Mouse (Mus musculus): ENCODE measurements around the gene Gm11541. TPM values are rescaled to one million over a fixed set of nuclear protein-coding genes. Genes with fewer than 3 reads are reported as not detected.

Gm11541 gene
- polyA plus RNA-seq, 1 experiment from 2014 or later = 0.15 TPM

DNA sequence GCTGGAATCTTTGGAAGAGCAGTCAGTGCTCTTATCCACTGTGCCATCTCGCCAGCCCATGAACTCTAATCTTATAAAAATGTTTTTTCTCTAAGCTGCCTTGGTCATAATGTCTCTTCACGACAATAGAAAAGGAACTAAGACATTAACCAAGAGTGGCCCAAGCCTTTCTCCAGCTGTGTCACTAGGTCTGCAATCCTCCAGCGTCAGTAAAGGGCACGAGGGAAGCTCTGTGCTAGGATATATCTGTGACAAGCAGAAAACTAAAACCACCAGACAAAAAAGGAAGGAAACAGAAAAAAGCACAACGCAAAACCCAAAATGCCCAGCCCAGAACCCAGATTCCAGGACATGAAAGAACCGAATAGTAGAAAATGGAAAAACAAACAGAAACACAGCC, 17.1 kb downstream of the Gm11541 start:
- ATAC-seq (ENCODE audit: low FRiP score, low TSS enrichment) = no peak
- no peak overlapping the region for H3K4me2 ChIP-seq (replicated peaks; ENCODE audit: low read depth)

DNA sequence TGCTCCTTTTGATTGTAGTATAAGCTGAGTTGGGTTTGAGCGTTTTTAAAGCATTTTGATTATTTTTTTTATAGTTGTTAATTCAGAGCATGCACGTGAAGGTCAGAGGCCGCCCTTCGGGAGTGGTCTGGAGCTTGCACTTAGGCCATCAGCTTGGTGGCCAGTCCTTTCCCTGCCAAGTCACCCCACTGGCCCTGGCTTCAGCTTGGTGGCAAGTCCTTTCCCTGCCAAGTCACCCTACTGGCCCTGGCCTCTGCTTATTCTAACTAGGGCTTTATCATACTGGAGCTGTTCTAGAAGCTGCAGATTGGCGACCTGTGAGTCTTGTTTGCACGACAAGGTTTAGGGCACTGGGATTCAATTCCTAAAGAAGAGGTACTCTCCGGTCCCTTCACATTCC, 21.9 kb downstream of the Gm11541 start:
- DNase-seq (ENCODE audit: low spot score) (no peak), ATAC-seq (ENCODE audit: low FRiP score, low TSS enrichment) (no peak)
- no peaks in the 10 kb centered on the region for H3K36me3 ChIP-seq (ENCODE audit: control insufficient read depth, insufficient read depth, low read length)
- no peak overlapping the region for H3K4me2 ChIP-seq (replicated peaks; ENCODE audit: low read depth)
- no peaks in the 10 kb centered on the region for H3K9me3 ChIP-seq (ENCODE audit: control insufficient read depth, low read length)
- no peak overlapping the region for H3K27ac ChIP-seq (replicated peaks)
- H3K9ac ChIP-seq (ENCODE audit: low read length) = no peak overlapping the region
- no peak overlapping the region for H3K4me3 ChIP-seq (ENCODE audit: low read depth, low read length)
- no peaks in the 10 kb centered on the region for H3K4me1 ChIP-seq (replicated peaks; ENCODE audit: control insufficient read depth, insufficient read depth)
- no peaks in the 10 kb centered on the region for H3K27me3 ChIP-seq (ENCODE audit: control insufficient read depth, insufficient read depth, low read length)
- TF ChIP-seq CTCF (IDR thresholded peaks at IDR 0.05; ENCODE audit: low read depth) (no peak), EP300 (optimal IDR thresholded peaks at IDR 0.05) (no peak)
- 79% methylated on average over 7 of the region's 7 CpGs for WGBS

More for the DNA sequence above, 17.1 kb downstream of the Gm11541 start:
- 78% methylated on average over 6 of the region's 6 CpGs for WGBS
- no peaks in the 10 kb centered on the region for H3K4me1 ChIP-seq (replicated peaks; ENCODE audit: control insufficient read depth, insufficient read depth)
- H3K4me3 ChIP-seq (ENCODE audit: low read depth, low read length) = no peak overlapping the region
- no peak overlapping the region for H3K27ac ChIP-seq (replicated peaks)
- no peaks in the 10 kb centered on the region for H3K36me3 ChIP-seq (ENCODE audit: control insufficient read depth, insufficient read depth, low read length)
- H3K9ac ChIP-seq (ENCODE audit: low read length) = no peak overlapping the region
- TF ChIP-seq EP300 (optimal IDR thresholded peaks at IDR 0.05) (no peak), CTCF (IDR thresholded peaks at IDR 0.05; ENCODE audit: low read depth) (no peak)
- no peak for DNase-seq (ENCODE audit: low spot score)
- no peaks in the 10 kb centered on the region for H3K9me3 ChIP-seq (ENCODE audit: control insufficient read depth, low read length)
- no peaks in the 10 kb centered on the region for H3K27me3 ChIP-seq (ENCODE audit: control insufficient read depth, insufficient read depth, low read length)

DNA sequence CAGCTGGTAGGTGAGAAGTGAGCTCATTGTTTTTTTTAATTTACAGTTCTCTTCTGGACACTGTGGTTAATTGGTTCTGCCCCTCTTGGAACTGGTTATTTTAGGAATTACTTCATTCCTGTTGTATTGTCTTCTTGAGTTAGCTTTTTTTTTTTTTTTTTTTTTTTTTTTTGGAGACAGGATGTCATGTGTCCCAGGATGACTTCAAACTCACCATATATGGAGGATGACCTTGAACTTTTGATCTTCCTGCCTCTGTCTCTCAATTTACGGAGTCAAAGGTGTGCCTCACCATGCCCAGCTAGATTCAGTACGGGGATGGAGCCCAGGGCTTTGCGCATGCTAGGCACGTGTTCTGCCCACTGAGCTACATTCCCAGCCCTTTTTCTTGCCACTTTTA, 22.7 kb downstream of the Gm11541 start:
- whole genome bisulfite sequencing = 70% methylated on average over 4 of the region's 4 CpGs
- Histone ChIP-seq H3K9me3 (ENCODE audit: control insufficient read depth, low read length) (no peaks in the 10 kb centered on the region), H3K4me1 (replicated peaks; ENCODE audit: control insufficient read depth, insufficient read depth) (no peaks in the 10 kb centered on the region), H3K9ac (ENCODE audit: low read length) (no peak overlapping the region), H3K27me3 (ENCODE audit: control insufficient read depth, insufficient read depth, low read length) (no peaks in the 10 kb centered on the region), H3K36me3 (ENCODE audit: control insufficient read depth, insufficient read depth, low read length) (no peaks in the 10 kb centered on the region), H3K4me3 (ENCODE audit: low read depth, low read length) (no peak overlapping the region), H3K4me2 (replicated peaks; ENCODE audit: low read depth) (no peak overlapping the region), H3K27ac (replicated peaks) (no peak overlapping the region)
- no peak for ATAC-seq (ENCODE audit: low FRiP score, low TSS enrichment)
- no peak for DNase-seq (ENCODE audit: low spot score)
- no peak for TF ChIP-seq EP300 (optimal IDR thresholded peaks at IDR 0.05)
- no peak for TF ChIP-seq CTCF (IDR thresholded peaks at IDR 0.05; ENCODE audit: low read depth)

DNA sequence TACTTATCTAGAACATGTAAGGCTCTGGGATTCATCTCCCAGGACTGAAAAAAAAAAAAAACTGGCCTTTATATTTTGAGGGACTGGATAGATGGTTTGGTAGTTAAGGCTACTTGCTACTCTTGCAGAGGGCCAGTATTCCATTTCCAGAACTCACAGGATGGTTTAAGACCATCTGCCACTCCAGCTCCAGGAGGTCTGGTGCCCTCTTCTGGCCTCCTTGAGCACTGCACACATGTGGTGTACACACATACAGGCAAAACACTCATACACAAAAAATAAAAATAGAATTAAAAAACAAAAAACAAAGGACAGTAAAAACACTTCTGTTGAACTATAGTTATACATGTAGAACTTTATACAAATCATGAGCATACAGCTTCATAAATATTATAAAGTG, 23.7 kb downstream of the Gm11541 start:
- Histone ChIP-seq H3K36me3 (ENCODE audit: control insufficient read depth, insufficient read depth, low read length) (no peaks in the 10 kb centered on the region), H3K4me1 (replicated peaks; ENCODE audit: control insufficient read depth, insufficient read depth) (0 out of 2 replicates have a peak, but pooled peaks cover 4% of the 10 kb centered on the region), H3K27me3 (ENCODE audit: control insufficient read depth, insufficient read depth, low read length) (no peaks in the 10 kb centered on the region), H3K9me3 (ENCODE audit: control insufficient read depth, low read length) (no peaks in the 10 kb centered on the region), H3K4me2 (replicated peaks; ENCODE audit: low read depth) (no peak overlapping the region), H3K27ac (replicated peaks) (no peak overlapping the region), H3K9ac (ENCODE audit: low read length) (no peak overlapping the region), H3K4me3 (ENCODE audit: low read depth, low read length) (no peak overlapping the region)
- TF ChIP-seq CTCF (IDR thresholded peaks at IDR 0.05; ENCODE audit: low read depth) (peak; percentile 34; the same call in 1 of the 2 replicates), EP300 (optimal IDR thresholded peaks at IDR 0.05) (no peak)
- DNase-seq (ENCODE audit: low spot score) (no peak), ATAC-seq (ENCODE audit: low FRiP score, low TSS enrichment) (no peak)

DNA sequence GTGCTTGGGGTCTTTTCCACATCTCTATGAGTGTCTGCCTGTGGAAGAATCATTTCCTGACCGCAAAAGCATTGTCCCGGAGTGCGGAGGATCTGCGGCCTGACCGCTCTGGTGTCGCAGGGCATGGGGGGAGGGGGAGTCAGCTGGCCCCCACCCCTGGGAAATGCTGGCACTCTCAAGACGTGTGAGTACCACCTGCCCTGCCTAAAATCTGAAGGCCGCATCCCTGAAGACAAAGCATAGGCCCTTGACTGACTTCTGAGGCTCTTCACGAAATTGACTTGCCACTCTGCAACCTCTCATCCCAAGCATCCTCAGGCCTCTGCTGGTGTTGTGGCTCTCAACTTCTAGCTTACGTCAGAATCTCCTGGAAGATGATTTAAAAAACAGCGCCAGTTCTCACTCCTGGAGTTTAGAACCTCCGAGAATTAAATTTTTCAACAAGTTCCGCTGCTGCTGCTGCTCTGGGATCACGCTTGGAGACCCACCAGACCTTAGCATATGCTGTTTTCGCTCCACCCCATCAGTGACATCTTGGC, 26.6 kb downstream of the Gm11541 start:
- WGBS = 26% methylated on average over 15 of the region's 15 CpGs
- ATAC-seq (ENCODE audit: low FRiP score, low TSS enrichment) = no peak
- Histone ChIP-seq H3K9me3 (ENCODE audit: control insufficient read depth, low read length) (no peaks in the 10 kb centered on the region), H3K9ac (ENCODE audit: low read length) (peak overlapping the region; percentile 51), H3K27ac (replicated peaks) (no peak overlapping the region), H3K36me3 (ENCODE audit: control insufficient read depth, insufficient read depth, low read length) (no peaks in the 10 kb centered on the region), H3K27me3 (ENCODE audit: control insufficient read depth, insufficient read depth, low read length) (no peaks in the 10 kb centered on the region), H3K4me1 (replicated peaks; ENCODE audit: control insufficient read depth, insufficient read depth) (0 out of 2 replicates have a peak, but pooled peaks cover 4% of the 10 kb centered on the region), H3K4me2 (replicated peaks; ENCODE audit: low read depth) (peak overlapping the region; percentile 91), H3K4me3 (ENCODE audit: low read depth, low read length) (peak overlapping the region; percentile 97)
- no peak for TF ChIP-seq EP300 (optimal IDR thresholded peaks at IDR 0.05)
- no peak for TF ChIP-seq CTCF (IDR thresholded peaks at IDR 0.05; ENCODE audit: low read depth)
- DNase-seq (ENCODE audit: low spot score) = no peak

DNA sequence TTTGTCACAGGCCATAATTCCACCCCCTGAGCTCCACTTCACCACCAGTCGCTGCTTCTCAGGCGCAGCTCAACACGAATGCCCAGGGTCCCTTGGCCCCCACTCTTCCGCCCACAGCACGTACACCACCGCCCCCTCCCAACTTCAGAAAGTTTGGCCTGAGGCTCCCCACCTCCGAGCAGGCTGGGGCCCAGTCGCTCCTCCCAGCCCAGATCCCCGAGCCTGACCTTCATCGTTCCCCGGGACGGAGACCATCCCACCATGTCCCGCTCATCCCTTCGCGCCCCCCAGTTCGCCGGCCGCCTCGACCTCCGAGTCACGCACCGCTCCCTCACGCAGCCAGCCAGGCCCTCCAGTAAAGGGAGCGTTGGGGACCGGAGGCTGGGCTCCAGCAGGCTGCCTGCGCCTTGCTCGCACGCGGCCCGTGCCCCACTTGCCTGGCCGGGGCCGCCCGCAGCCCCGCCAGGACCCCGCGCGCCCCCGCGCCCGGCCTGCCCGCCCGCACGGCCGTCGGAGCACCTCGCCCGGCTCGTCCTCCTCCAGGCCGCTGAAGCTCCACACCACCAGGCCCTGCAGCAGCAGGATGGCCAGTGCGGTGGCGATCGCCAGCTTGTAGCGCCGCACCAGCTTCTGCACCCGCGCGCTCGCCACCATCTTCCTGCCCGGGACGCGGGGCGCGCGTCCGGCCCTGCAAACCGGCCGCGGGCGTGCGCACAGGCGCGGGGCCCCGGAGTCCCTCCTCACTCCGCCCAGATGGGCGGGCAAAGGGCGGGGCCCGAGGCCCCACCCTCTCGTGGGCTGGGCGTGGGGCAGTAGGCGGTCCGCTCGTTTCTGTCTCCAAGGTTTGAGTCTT, 27.3 kb downstream of the Gm11541 start, which contains the start of gene Xylt2:
TSS of gene Xylt2 (minus strand) at position 762 of the 853 bp plus-strand sequence.
- Histone ChIP-seq H3K4me3 (ENCODE audit: low read depth, low read length) (peak within 1 kb of the TSS; percentile 97), H3K4me2 (replicated peaks; ENCODE audit: low read depth) (peak within 1 kb of the TSS; percentile 91), H3K9me3 (ENCODE audit: control insufficient read depth, low read length) (no peaks in the 10 kb centered on the region), H3K36me3 (ENCODE audit: control insufficient read depth, insufficient read depth, low read length) (no peaks in the 10 kb centered on the region), H3K27me3 (ENCODE audit: control insufficient read depth, insufficient read depth, low read length) (no peaks in the 10 kb centered on the region), H3K4me1 (replicated peaks; ENCODE audit: control insufficient read depth, insufficient read depth) (0 out of 2 replicates have a peak, but pooled peaks cover 4% of the 10 kb centered on the region), H3K9ac (ENCODE audit: low read length) (peak within 1 kb of the TSS; percentile 97), H3K27ac (replicated peaks) (peak within 1 kb of the TSS; percentile 88)
- peak; percentile 94 for DNase-seq (ENCODE audit: low spot score)
- under 1% methylated on average over 73 of the region's 82 CpGs for WGBS
- no peak for TF ChIP-seq EP300 (optimal IDR thresholded peaks at IDR 0.05)
- TF ChIP-seq CTCF (IDR thresholded peaks at IDR 0.05; ENCODE audit: low read depth) = no peak
- ATAC-seq (ENCODE audit: low FRiP score, low TSS enrichment) = peak; percentile 95

Data from stomach, postnatal 0 days (tissue).